Mouse (Mus musculus): ENCODE measurements around the gene Sec31a.

DNA sequence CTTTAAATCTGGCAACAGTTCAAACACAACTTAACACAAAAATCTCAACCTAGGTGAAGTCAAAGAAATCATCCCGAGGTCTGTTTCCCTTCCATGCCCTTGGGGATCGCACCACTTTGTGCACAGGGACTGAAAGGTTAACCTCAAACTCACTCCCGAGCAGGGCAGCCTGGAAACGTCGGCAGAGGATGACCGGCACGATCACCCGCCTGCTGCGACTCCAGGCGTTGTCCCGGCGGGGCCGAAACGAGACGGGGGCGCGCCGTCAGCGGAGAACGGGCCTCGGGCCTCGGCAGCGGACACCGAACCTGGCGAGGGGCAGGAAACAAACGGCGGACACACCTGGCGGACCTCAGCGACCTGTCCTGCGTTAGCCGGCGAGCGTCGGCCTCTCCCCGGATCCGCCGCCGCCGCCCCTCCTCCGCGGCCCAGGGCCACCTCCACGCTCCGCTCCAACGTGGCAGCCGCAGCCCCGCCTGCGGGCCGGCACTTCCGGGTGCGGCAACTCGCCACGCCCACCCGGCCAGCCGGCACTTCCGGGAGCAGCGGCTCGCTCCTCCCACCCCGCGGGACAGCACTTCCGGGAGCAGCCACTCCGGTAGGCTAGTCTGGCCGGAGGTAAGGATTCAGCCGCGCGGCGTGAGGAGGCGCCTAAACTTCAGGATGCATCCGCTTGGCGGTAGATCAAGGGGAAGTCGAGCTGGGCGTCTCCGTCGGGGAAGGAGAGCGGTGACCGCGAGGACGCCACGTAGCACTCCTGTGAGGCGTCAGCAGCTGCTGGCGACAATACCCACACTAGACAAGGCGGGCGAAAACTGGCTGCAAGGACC, at the start of gene Sec31a:
- TF ChIP-seq HCFC1 (IDR thresholded peaks at IDR 0.05; ENCODE audit: borderline replicate concordance, insufficient read depth, low read length) (peak; percentile 62; the same call in 1 of the 2 replicates), CHD2 (IDR thresholded peaks at IDR 0.05; ENCODE audit: low read depth, low read length) (no peak), MAFK (IDR thresholded peaks at IDR 0.05; ENCODE audit: insufficient read depth, low read depth, low read length) (0 out of 2 replicates have a peak, but pooled peaks have one; percentile 4)

Measured in ES-E14 (cell line).